Mouse (Mus musculus) naive thymus-derived CD4-positive, alpha-beta T cell, adult 5 months (primary cell): Measurements from ENCODE around the gene Cdkl3. TPM values are rescaled to one million over a fixed set of nuclear protein-coding genes. Genes with fewer than 3 reads are reported as not detected.

Experiments used
- polyA plus RNA-seq: library from polyadenylated mRNA; unstranded; fragments of 100-300 nt; shearing (Covaris generic); gene quantifications from one replicate; pipeline ENCODE4 v1.2.1, GENCODE M21; 2017

Gene Cdkl3
- 3.0 TPM for polyA plus RNA-seq

GRCm38 (mm10) chr11:52003772-52004528, at the start of gene Cdkl3:
Gene Cdkl3 (plus strand): TSS chr11:52004221.

GRCm38 (mm10) chr11:51967443-51968401, 36.3 kb upstream of the Cdkl3 start, which contains the start of gene Cdkn2aipnl:
Gene Cdkn2aipnl (plus strand): TSS chr11:51967661.

GRCm38 (mm10) chr11:52000290-52000962, 3.6 kb upstream of the Cdkl3 start, which contains the start of gene Ube2b:
Gene Ube2b (minus strand): TSS chr11:52000762.

DNA sequence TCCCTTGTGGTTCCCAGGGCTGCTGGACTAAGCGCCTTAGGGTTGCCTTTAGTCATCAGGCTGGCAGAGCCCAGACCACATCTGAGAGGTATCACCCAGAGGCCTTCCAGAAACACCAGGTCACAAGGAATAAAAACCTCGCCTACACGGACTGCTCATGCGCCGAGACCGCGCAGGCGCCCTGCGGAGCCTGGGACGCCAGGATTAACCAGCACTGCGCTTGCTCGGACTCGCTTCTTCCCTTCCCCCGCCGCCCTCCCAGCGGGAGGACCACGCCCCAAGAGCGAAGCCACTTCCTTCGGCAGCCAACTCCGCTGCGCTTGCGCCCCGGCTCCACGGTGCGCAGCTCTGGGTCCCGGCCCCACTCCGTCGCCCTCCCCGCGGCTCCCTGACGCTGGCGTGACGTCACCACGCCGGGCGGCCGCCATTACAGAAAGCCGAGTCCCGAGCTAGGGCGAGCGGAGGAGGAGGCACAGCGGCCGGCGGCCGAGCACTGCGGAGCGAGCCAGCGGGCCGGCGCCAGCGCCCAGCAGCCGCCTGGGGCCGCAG, 94.5 kb downstream of the Cdkl3 start, which contains the start of gene Ppp2ca:
Gene Ppp2ca, plus strand, starts transcription at position 284 of the 549 bp plus-strand sequence.

Other genes starting within 250 kb of the Cdkl3 start
- gene Sec24a, start 240.6 kb upstream of the Cdkl3 start, polyA plus RNA-seq, result 37.6 TPM
- 56.1 TPM for gene Sar1b, start 240.5 kb upstream of the Cdkl3 start, polyA plus RNA-seq
- 6.3 TPM for gene Jade2, start 146.6 kb upstream of the Cdkl3 start, polyA plus RNA-seq
- 75.5 TPM for gene Cdkn2aipnl, start 36.6 kb upstream of the Cdkl3 start, polyA plus RNA-seq
- 535 TPM for gene Ube2b, start 3.5 kb upstream of the Cdkl3 start, polyA plus RNA-seq
- gene Ppp2ca, start 94.5 kb downstream of the Cdkl3 start, polyA plus RNA-seq, result 163 TPM
- not detected for gene Olfr1373, start 141.3 kb downstream of the Cdkl3 start, polyA plus RNA-seq
- gene Olfr1371, start 209.8 kb downstream of the Cdkl3 start, polyA plus RNA-seq, result not detected
- gene Skp1a, start 227.8 kb downstream of the Cdkl3 start, polyA plus RNA-seq, result 296 TPM